Mouse (Mus musculus): ENCODE measurements at regions not wholly inside any gene's neighbourhood (a gene's known extent, or its start where the extent isn't known, plus 50 kb on each side); places are given as distances from the start of the nearest gene placed in this dataset.

GRCm38 (mm10) chr13:60019291-60020174, 157.6 kb downstream of the Gas1 start:
- no peak for ATAC-seq (replicated peaks; ENCODE audit: insufficient number of reproducible peaks, low FRiP score, low TSS enrichment, poor library complexity, severe bottlenecking)

GRCm38 (mm10) chr13:60015854-60016366, 161.3 kb downstream of the Gas1 start:
- ATAC-seq (replicated peaks; ENCODE audit: insufficient number of reproducible peaks, low FRiP score, low TSS enrichment, poor library complexity, severe bottlenecking): no peak

DNA sequence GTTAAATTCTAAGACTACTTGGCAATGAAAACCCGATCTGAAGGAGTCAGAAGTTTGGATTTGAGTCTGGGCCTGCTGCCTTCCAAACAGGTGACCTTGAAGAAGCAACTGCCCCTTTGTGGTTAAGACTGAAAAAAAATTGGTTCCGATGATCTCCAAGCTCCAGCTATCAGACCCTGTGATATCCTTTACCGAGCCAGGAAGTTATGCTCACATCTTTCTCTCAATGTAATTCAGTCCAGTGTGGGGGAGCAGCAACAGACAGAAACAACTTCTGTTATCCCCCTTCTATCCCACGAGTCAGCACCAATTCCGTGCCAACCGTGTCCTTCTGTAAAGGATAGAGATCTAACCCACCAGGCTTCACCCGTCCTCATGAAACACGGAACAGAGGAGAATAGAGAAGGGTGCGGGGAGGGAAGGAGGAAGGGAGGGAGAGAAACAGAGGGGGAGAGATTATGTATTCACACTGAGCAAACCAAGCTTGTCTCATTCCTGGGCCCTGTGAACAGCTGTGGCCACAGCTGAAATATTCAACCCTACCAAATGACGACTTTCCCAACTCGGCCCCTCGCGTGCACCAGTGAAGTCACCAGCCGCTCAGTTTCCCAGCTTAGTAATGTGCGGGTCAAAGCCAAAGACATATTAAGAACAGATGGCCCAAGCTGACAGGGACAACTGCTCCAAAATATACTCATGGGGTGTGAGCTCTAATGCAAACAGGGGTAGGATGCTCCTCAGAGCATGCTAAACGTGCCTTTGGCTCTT, 164.9 kb downstream of the Gas1 start:
- ATAC-seq (replicated peaks; ENCODE audit: insufficient number of reproducible peaks, low FRiP score, low TSS enrichment, poor library complexity, severe bottlenecking): no peak

- ATAC-seq (replicated peaks; ENCODE audit: insufficient number of reproducible peaks, low FRiP score, low TSS enrichment, poor library complexity, severe bottlenecking): no peak
Measured at GRCm38 (mm10) chr13:60011092-60011491, 166.1 kb downstream of the Gas1 start.

DNA sequence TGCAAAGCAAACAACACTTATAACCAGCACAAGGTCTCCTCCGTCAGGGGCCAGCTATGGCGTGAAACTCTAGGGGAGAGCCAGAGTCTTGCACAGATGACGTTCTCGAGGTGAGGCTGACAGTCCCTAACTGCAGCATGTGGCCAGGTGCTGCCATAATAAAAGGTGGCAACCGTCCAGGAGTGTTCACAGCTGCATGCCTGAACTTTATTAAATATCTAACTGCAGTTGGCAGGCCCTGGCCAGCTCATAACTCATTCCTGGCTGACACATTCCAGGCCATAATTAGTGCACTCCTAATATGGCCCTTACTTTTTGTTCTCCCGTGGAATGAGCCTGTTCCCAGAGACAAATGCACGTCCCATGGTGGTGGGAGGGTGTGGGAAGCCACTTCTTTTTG, 169.6 kb downstream of the Gas1 start:
- ATAC-seq (replicated peaks; ENCODE audit: insufficient number of reproducible peaks, low FRiP score, low TSS enrichment, poor library complexity, severe bottlenecking): no peak

GRCm38 (mm10) chr13:60007031-60007430, 170.1 kb downstream of the Gas1 start:
- ATAC-seq (replicated peaks; ENCODE audit: insufficient number of reproducible peaks, low FRiP score, low TSS enrichment, poor library complexity, severe bottlenecking): no peak

DNA sequence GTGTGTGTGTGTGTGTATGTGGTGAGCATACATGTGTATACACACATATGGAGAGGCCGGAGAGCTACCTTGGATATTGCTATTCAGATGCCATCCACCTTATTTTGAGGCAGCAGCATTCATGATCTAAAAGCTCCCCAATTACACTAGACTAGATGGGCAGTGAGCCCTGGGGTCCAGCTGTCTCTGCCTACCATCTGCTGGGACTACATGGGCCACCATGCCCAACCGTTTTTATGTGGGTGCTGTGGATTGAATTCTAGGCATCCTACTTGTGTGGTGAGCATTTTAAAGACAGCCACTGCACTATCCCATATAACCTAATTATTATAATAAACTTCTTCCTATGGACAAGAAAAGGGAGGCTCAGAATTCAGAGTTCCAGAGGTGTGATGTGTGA, 172.6 kb downstream of the Gas1 start:
- no peak for ATAC-seq (replicated peaks; ENCODE audit: insufficient number of reproducible peaks, low FRiP score, low TSS enrichment, poor library complexity, severe bottlenecking)

DNA sequence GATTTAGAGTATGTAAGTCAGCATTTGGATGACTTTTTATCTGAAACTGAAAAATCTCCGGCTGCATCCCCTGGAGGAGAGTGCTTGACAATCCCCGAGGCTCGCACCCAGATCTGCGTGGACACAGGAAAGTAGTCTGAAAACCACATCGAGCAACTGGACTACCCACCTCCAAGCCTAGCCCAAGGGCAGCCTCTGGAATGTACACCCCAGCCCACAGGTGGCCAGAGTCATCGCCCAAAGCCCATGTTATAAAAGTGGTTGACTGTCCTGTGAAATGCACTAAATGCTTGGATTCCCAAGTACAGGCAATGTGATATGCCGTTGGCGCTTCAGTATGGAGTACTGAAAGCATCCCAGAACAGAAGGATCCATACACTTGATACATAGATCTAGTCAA, 175.1 kb downstream of the Gas1 start:
- no peak for ATAC-seq (replicated peaks; ENCODE audit: insufficient number of reproducible peaks, low FRiP score, low TSS enrichment, poor library complexity, severe bottlenecking)

- no peak for ATAC-seq (replicated peaks; ENCODE audit: insufficient number of reproducible peaks, low FRiP score, low TSS enrichment, poor library complexity, severe bottlenecking)
Measured at GRCm38 (mm10) chr13:60001637-60002036, 175.5 kb downstream of the Gas1 start.

GRCm38 (mm10) chr13:60000618-60001347, 176.4 kb downstream of the Gas1 start:
- no peak for ATAC-seq (replicated peaks; ENCODE audit: insufficient number of reproducible peaks, low FRiP score, low TSS enrichment, poor library complexity, severe bottlenecking)

- no peak for ATAC-seq (replicated peaks; ENCODE audit: insufficient number of reproducible peaks, low FRiP score, low TSS enrichment, poor library complexity, severe bottlenecking)
Measured at GRCm38 (mm10) chr13:59997431-59997830, 174.5 kb upstream of the Tut7 start.

DNA sequence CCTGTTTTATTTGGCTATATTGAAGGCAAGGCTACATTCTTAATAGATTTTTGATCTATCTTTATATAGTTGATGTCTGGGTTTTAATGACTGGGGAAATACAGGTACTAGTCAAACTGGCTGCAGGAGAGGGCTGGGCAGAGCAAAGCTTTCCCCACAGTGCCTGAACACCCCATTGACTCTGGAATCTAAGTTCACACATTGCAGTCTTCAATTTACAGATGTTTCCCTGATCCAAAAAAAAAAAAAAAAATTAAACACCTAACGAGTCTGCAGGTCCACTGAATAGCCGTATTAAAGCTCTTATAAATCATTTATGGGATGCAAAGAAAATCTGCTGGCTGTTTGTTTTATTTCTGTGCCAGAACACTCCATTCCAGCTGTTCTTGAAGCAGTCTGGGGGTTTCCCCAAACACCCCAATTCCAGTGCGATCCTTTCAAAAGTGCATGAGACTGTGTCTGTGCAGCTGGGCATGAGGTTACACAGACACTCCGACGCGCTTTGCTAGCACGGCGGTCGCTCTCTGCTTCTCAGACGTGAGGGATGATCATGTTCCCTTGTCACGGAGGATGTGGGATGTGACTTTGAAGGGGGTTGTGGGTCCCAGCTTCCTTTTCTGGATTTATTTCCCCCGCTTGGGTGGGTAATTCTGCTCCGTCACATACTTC, 173.3 kb upstream of the Tut7 start:
- ATAC-seq (replicated peaks; ENCODE audit: insufficient number of reproducible peaks, low FRiP score, low TSS enrichment, poor library complexity, severe bottlenecking): no peak

DNA sequence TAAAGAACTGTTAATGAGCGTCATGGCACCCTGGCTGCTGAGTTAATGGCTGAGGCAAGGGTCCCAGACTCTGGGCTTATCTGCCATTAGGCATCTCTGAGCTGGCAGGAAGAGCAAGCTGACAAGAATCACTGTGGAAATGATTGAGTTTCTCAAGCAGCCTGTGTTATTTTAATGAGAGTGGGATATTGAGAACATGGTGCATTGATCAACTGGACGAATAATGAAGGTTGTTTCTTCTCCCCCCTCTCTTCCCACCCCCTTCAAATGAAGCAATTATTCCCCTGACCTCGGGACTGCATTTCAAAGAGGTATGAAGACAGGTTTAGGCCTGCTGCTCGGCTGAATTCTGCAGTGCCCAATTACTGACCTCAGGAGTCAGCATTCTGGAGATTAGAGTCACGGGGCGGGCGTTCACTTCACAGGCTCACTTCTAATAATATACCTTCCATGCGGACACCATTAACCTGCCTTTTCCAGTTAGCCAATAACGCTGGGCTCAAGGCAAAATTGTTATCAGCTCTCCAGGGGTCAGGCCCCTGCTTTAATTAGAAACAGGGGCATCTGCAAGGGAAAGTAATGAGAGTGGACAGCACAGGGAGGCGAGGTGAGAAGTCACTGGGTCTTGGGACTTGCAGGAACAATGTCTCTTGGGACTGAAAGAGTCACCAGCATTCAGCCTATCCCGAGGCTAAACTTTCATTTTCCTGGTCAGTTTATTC, 170.0 kb upstream of the Tut7 start:
- no peak for ATAC-seq (replicated peaks; ENCODE audit: insufficient number of reproducible peaks, low FRiP score, low TSS enrichment, poor library complexity, severe bottlenecking)

DNA sequence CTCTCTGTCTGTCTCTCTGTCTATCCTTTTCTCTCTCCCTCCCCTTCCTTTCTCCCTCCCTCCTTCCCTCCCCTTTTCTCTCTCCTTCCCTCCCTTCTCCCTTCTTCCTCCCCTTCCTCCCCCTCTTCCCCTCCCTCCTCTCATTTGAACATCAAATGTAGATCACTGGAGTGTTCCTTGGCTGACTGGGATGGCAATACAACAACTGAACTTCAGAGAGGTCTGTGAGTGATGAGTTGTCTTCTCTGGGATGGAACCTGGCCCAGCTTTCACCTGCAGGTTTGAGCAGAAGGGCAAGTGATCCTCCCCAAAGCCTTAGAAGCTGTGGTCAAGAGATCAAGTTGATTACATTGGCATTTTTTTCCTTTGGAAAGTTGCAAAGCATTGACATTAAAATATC, 169.4 kb upstream of the Tut7 start:
- no peak for ATAC-seq (replicated peaks; ENCODE audit: insufficient number of reproducible peaks, low FRiP score, low TSS enrichment, poor library complexity, severe bottlenecking)

DNA sequence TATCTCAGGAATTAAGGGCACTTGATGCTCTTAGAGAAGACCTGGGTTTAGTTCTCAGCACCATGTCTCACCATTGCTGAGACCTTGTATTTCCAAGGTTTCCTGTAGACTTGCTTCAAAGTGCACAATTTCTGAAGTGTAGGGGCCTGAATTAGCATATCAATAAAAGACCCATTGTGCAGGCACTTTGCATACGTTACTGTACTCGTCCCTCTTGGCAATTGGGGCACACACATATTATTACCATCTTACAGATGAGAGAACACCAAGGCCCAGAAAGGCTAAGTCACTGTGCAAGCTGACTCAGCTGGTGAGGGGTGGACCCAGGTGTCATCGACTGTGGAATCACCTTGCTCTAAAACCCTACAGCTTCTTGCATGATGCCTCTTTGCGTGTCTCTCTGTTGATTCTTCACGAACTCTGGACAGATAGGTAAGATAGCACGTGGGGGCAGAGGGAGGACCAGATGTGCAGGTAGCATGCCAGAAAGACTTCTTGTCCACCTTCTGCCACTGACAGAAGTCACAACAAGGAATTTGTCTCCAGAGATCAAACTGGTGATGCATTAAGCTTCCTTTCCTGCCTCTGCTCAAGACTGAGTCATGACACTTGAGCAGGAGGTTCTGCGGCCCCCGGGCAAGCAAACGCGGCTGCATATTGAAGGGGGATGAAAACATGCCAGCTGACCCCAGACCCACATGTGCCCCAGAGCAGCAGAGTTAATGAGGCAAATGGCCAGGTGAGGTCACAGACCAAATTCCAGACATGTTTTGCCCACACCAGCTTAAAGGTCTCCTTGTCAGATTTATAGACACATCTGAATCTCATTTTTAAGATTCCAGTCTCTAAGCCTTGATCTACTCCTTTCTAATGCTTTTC, 167.7 kb upstream of the Tut7 start:
- ATAC-seq (replicated peaks; ENCODE audit: insufficient number of reproducible peaks, low FRiP score, low TSS enrichment, poor library complexity, severe bottlenecking): no peak

DNA sequence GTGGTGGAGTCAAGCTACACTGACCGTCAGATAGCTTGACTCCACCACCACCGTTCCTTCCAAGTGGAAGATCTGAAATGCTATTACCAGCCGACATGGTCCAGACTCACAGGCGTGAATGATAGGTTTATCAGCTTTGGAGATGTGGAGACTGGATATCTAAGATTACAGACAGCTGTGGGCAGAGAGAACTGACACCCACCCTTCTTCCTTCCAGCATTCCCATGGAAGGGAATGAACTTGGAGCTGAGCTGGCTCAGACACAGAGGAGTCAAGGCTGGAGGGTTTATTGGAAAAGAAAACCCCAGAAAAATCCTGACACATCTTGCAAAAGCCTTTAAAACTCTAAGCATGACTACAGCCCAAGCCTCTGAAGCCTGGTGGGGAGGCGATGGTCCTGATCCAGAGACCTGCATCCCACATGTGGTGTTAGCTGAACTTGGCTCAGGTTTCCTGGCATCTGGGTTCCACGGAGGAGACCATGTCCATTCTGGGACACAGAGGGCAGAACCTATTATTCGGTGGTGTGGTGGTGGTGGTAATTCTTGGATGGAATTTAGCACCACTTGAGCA, 165.5 kb upstream of the Tut7 start:
- no peak for ATAC-seq (replicated peaks; ENCODE audit: insufficient number of reproducible peaks, low FRiP score, low TSS enrichment, poor library complexity, severe bottlenecking)

DNA sequence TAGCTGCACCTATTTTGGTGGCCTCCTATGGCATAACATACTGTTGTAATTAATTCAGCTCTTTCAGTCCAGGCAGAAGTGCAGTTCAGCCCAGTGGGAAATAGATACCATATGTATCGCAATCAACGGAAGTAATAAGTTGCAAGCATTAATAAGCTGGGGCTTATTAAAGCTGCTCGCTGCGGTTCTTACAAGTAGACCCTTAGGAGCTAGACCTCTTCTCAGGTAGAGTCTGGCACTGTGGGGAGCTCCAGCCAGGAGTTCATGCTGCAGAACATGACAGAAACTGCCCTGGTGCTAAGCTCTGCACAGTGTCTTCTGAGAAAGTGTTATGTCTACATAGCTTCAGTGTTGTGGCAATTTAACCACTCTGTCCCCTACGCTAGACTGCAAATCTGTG, 153.5 kb upstream of the Tut7 start:
- ATAC-seq (replicated peaks; ENCODE audit: insufficient number of reproducible peaks, low FRiP score, low TSS enrichment, poor library complexity, severe bottlenecking): no peak

All from monocyte, adult 5-6 weeks (primary cell).